Mouse (Mus musculus) liver, embryonic 14.5 days (tissue): ENCODE results near the gene Nfrkb.

Experiments used
- CTCF ChIP-seq: IDR thresholded peaks from 2 replicates; pipeline ENCODE4 v1.5.1; 2016; ENCODE audit warnings: antibody characterized with exemption, low read depth, control low read depth
- EP300 ChIP-seq: IDR thresholded peaks from 2 replicates; pipeline ENCODE4 v1.6.1; 2016; ENCODE audit warnings: antibody characterized with exemption, low read depth

GRCm38 (mm10) chr9:31433431-31433830 is 47.4 kb downstream of the Nfrkb start:
- no peak for TF ChIP-seq CTCF
- no peak for TF ChIP-seq EP300
